Mouse (Mus musculus) small intestine, adult 2 months (tissue): Measurements from ENCODE around the gene Mia2. TPM values are rescaled to one million over a fixed set of nuclear protein-coding genes. Genes with fewer than 3 reads are reported as not detected.
A peak's percentile ranks its signal among the peaks of the same experiment; 100 is the strongest.

ENCODE experiments used
- H3K27ac ChIP-seq: fragments of 200-500 bp; 2 replicates; pipeline ENCODE4 v1.5.1; 2012; ENCODE audit warnings: low read depth, low read length, control low read depth, inconsistent platforms; ENCODE audit not compliant: insufficient read depth
- H3K27me3 ChIP-seq: fragments of 200-500 bp; 2 replicates; pipeline ENCODE4 v1.6.1; 2012; ENCODE audit warnings: mild to moderate bottlenecking, moderate library complexity, low read length, inconsistent platforms; ENCODE audit not compliant: control insufficient read depth, insufficient read depth
- H3K36me3 ChIP-seq: fragments of 200-500 bp; 2 replicates; pipeline ENCODE4 v1.6.1; 2012; ENCODE audit warnings: mild to moderate bottlenecking, low read length, control low read depth, inconsistent platforms; ENCODE audit not compliant: control insufficient read depth, insufficient read depth
- H3K4me1 ChIP-seq: fragments of 200-500 bp; 2 replicates; pipeline ENCODE4 v1.6.1; 2012; ENCODE audit warnings: low read length, inconsistent platforms, mixed read lengths; ENCODE audit not compliant: control insufficient read depth, insufficient read depth, insufficient read length
- H3K4me3 ChIP-seq: fragments of 200-500 bp; 2 replicates; pipeline ENCODE4 v1.5.1; 2012; ENCODE audit warnings: low read depth, mild to moderate bottlenecking, control low read depth, inconsistent platforms, low read length, moderate library complexity
- CTCF ChIP-seq: fragments of 200-500 bp; IDR thresholded peaks from 2 replicates; pipeline ENCODE4 v1.5.1; 2012; ENCODE audit warnings: low read depth, mild to moderate bottlenecking, control low read depth, inconsistent platforms, low read length, moderate library complexity, mixed read lengths; ENCODE audit not compliant: insufficient replicate concordance, insufficient read length; ENCODE audit errors: extremely low read depth
- POLR2A ChIP-seq: fragments of 200-500 bp; IDR thresholded peaks from 2 replicates; pipeline ENCODE4 v1.6.1; 2012; ENCODE audit warnings: low read depth, mild to moderate bottlenecking, control low read depth, inconsistent platforms, low read length, moderate library complexity
- WGBS: fragments of 180-500 bp; shearing (Covaris S2); methylation state at CpG from one replicate; pipeline ENCODE4 v1.1.7; 2018; 5-methylcytosine and 5-hydroxymethylcytosine counted together
- polyA plus RNA-seq: library from polyadenylated mRNA; depleted of rRNA; stranded (reverse); fragments of >200 nt; gene quantifications from 2 replicates; pipeline ENCODE4 v1.2.3, GENCODE M21; 2012

Gene Mia2
- polyA plus RNA-seq, 1 experiment: 37.8 TPM

DNA sequence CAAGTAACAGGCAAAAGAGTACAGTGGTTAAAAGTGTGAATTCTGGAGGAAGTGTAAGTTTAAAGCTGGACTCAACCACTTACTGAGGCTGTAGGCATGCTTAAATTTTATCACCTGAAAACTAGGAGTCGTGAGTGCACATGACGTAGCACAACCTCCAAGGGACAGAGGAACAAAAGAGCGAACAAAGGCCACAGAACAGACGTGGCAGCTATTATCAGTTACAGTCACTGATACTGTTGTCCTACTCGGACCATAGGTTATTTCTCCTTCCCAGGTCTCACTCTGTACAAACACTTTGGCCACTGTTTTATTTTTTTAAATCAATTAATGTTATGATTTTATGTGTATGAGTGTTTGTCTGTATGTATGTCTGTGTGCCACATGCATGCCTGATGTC is 9.2 kb downstream of the Mia2 start:
- TF ChIP-seq CTCF (no peak), POLR2A (no peak)
- no peak overlapping the region for H3K4me3 ChIP-seq
- peak overlapping the region; percentile 82; the same call in 1 of the 2 replicates for H3K27ac ChIP-seq
- peaks cover 9% of the 10 kb centered on the region for H3K4me1 ChIP-seq
- H3K36me3 ChIP-seq: peaks cover 27% of the 10 kb centered on the region
- WGBS: 28% methylated on average over 5 of the region's 5 CpGs
- H3K27me3 ChIP-seq: no peaks in the 10 kb centered on the region; the same call in 1 of the 2 replicates

- TF ChIP-seq CTCF (no peak), POLR2A (no peak)
- no peak overlapping the region for H3K4me3 ChIP-seq
- H3K27ac ChIP-seq: peak overlapping the region; percentile 82
- H3K27me3 ChIP-seq: no peaks in the 10 kb centered on the region; the same call in 1 of the 2 replicates
- WGBS: 27% methylated on average over 6 of the region's 6 CpGs
- peaks cover 28% of the 10 kb centered on the region for H3K36me3 ChIP-seq
- peaks cover 9% of the 10 kb centered on the region; the same call in 1 of the 2 replicates for H3K4me1 ChIP-seq
These were observed 10.3 kb downstream of the Mia2 start for GRCm38 (mm10) chr12:59105914-59106313.

DNA sequence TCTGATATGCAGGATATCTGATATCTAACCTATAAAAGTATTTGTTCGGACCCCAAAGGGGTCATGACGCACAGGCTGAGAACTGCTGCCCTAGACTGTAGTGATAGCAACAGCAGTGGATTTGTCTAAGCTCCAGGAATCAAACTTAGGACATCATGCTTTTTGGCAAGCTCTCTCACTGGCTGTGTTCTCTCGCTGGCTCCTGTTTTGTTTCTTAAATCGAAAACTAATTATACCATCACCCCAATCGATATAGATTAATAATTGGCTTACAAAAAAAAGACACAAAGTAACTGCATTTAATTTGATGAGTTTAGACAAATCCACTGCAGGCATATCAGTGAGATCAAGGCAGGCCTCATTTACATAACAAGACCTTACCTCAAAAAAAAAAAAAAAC is 10.9 kb downstream of the Mia2 start:
- Histone ChIP-seq H3K27me3 (no peaks in the 10 kb centered on the region; the same call in 1 of the 2 replicates), H3K36me3 (peaks cover 29% of the 10 kb centered on the region), H3K27ac (peak overlapping the region; percentile 53), H3K4me3 (no peak overlapping the region), H3K4me1 (peaks cover 9% of the 10 kb centered on the region; the same call in 1 of the 2 replicates)
- TF ChIP-seq CTCF (no peak), POLR2A (no peak)
- WGBS: 37% methylated on average over 5 of the region's 5 CpGs

DNA sequence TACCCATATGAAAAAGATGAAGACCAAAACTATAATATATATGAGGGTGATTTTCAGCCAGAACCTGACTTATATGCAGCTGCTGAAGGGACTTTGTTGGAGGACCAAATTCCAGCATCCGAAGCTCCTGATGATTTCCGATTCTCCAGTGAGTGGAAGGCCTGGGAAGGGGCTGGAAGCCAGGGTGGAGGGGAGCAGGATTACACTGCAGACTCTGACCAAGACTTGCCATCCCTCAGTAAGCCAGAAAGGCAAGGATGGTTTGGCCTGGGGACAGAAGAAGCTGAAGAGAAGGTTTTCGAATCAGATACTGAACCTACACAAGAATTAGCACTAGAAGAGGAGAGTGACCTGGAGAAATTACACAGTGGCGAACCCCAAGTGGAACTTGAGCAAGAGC is 12.3 kb downstream of the Mia2 start:
- peaks cover 22% of the 10 kb centered on the region for H3K36me3 ChIP-seq
- no peak overlapping the region for H3K4me3 ChIP-seq
- 89% methylated on average over 4 of the region's 4 CpGs for WGBS
- no peak for TF ChIP-seq CTCF
- TF ChIP-seq POLR2A: no peak
- H3K27me3 ChIP-seq: no peaks in the 10 kb centered on the region; the same call in 1 of the 2 replicates
- peaks cover 9% of the 10 kb centered on the region; the same call in 1 of the 2 replicates for H3K4me1 ChIP-seq
- no peak overlapping the region for H3K27ac ChIP-seq

GRCm38 (mm10) chr12:59117184-59117583 is 21.6 kb downstream of the Mia2 start:
- H3K4me1 ChIP-seq: no peaks in the 10 kb centered on the region
- H3K27ac ChIP-seq: no peak overlapping the region
- H3K36me3 ChIP-seq: peaks cover 7% of the 10 kb centered on the region; the same call in 1 of the 2 replicates
- no peak for TF ChIP-seq POLR2A
- no peak overlapping the region for H3K4me3 ChIP-seq
- 74% methylated on average over 3 of the region's 3 CpGs for WGBS
- H3K27me3 ChIP-seq: no peaks in the 10 kb centered on the region

DNA sequence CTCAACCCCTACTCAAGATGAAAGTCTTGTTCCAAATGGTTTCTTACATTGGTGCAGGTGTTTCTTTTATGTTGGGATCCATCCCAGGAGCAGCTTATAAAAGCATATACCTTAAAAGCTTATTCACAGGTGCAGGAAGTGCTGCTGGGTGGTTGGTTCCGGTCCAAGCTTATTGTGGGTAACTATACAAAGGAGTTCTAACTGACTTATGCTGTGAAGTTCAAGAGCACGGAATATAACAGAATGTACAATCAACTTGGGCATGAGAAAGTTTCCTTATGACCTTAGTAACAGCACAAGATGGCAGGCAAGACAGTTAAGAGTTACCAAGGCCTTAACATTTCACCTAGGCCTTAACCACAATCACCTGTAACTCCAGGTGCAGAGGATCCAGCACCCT is 29.8 kb downstream of the Mia2 start:
- H3K27me3 ChIP-seq: no peaks in the 10 kb centered on the region
- TF ChIP-seq CTCF: no peak
- no peak for TF ChIP-seq POLR2A
- H3K4me1 ChIP-seq: no peaks in the 10 kb centered on the region; the same call in 1 of the 2 replicates
- H3K27ac ChIP-seq: no peak overlapping the region
- no peak overlapping the region for H3K4me3 ChIP-seq
- peaks cover 3% of the 10 kb centered on the region; the same call in 1 of the 2 replicates for H3K36me3 ChIP-seq
- WGBS: 78% methylated on average over 2 of the region's 2 CpGs

GRCm38 (mm10) chr12:59128501-59128900 is 32.9 kb downstream of the Mia2 start:
- no peak for TF ChIP-seq CTCF
- no peak for TF ChIP-seq POLR2A
- Histone ChIP-seq H3K36me3 (peaks cover 3% of the 10 kb centered on the region; the same call in 1 of the 2 replicates), H3K27me3 (no peaks in the 10 kb centered on the region), H3K4me3 (no peak overlapping the region), H3K27ac (no peak overlapping the region), H3K4me1 (peaks cover 3% of the 10 kb centered on the region; the same call in 1 of the 2 replicates)
- WGBS: 66% methylated on average over 10 of the region's 10 CpGs
